Mouse (Mus musculus) thymus, adult 2 months (tissue): ENCODE measurements around the gene Hip1r.

Source experiments
- CTCF ChIP-seq: fragments of 200-500 bp; IDR thresholded peaks from 2 replicates; pipeline ENCODE4 v1.5.1; 2012; ENCODE audit warnings: mild to moderate bottlenecking, control low read depth, low read length, moderate library complexity, borderline replicate concordance; ENCODE audit not compliant: control insufficient read depth, poor library complexity, insufficient read depth; ENCODE audit errors: extremely low read depth
- POLR2A ChIP-seq: fragments of 200-500 bp; IDR thresholded peaks from 2 replicates; pipeline ENCODE4 v1.6.1; 2012; ENCODE audit warnings: mild to moderate bottlenecking, low read length, control low read depth, moderate library complexity; ENCODE audit not compliant: control insufficient read depth, poor library complexity, insufficient read depth; ENCODE audit errors: extremely low read depth

DNA sequence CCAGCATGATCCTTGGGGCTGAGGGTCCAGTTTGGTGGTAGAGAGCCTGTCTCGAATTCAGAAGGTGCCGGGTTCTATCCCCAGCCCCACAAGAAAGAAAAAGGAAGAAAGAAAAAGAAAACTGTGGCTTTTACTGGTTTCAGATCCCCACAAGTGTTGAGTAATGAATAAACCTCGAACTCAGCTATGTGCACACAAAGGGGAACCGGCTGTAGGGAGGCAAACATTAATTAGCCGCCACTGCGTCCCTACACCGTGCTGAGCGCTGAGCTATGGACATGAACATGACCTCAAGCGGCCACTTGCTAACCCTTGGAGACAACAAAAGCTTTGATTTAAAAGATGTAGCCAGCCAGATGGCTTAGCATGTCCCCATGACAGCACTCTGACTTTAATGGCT, 51.7 kb downstream of the Hip1r start:
- TF ChIP-seq POLR2A: no peak
- TF ChIP-seq CTCF: no peak
